Mouse (Mus musculus): ENCODE data around the gene H2-M11.

The H2-M11 gene

DNA sequence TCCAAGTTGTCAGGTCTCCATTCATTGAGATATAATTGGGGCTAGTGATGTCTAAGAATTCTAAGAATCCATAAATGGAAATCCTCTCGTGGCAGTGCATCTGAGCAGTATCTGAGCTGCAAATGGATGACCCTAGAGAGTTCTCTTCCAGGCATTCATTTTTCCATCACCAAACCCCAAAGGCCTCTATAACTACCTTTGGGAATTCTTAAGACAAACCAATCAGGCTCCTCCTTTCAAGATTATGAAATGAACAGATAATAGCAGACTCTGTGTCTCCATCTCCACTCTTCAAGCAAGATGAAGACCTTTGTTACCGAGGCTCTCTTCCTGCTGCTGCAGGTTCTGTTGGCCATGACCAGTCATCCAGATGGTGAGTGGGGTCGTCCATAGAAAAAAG, at the start of gene H2-M11:
Gene H2-M11, plus strand, starts transcription at position 301 of the 400 bp plus-strand sequence.
- Histone ChIP-seq H3K4me3 (replicated peaks; ENCODE audit: low read length) (no peak within 1 kb of the TSS), H3K9me3 (ENCODE audit: low read length) (peaks cover 20% of the 10 kb centered on the region), H3K4me1 (replicated peaks; ENCODE audit: low read depth, low read length) (no peaks in the 10 kb centered on the region), H3K27me3 (ENCODE audit: insufficient read depth, low read length) (no peaks in the 10 kb centered on the region), H3K36me3 (ENCODE audit: insufficient read depth, low read length) (no peaks in the 10 kb centered on the region)
- TF ChIP-seq NANOG (IDR thresholded peaks at IDR 0.05; ENCODE audit: borderline replicate concordance, low read length) (no peak), POU5F1 (IDR thresholded peaks at IDR 0.05; ENCODE audit: borderline replicate concordance, low read length) (no peak)

DNA sequence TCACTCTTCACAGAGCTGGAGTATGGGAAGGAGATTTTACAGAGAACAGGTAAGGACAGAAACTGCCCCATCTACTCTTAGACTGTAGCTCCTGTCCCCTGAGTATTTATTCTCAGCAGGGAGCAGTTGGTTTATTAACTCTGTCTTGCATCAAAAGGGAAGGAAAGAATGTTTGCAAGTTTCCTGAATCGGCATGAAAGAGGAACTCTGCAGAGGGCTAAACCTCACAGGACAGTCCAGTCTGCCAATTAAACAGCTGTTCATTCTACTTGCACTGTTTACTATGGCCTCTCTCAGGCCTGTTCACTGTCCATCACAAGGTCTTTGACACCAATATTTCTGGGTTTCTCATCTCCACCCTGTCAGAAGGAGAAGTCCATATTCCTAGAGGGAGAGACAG, 46.4 kb upstream of the H2-M11 start:
- Histone ChIP-seq H3K4me1 (replicated peaks; ENCODE audit: low read depth, low read length) (no peaks in the 10 kb centered on the region), H3K27me3 (ENCODE audit: insufficient read depth, low read length) (no peaks in the 10 kb centered on the region), H3K36me3 (ENCODE audit: insufficient read depth, low read length) (no peaks in the 10 kb centered on the region), H3K4me3 (replicated peaks; ENCODE audit: low read length) (no peak overlapping the region), H3K9me3 (ENCODE audit: low read length) (no peaks in the 10 kb centered on the region)
- no peak for TF ChIP-seq POU5F1 (IDR thresholded peaks at IDR 0.05; ENCODE audit: borderline replicate concordance, low read length)
- TF ChIP-seq CTCF (conservative IDR thresholded peaks at IDR 0.05; ENCODE audit: low read length): no peak
- no peak for TF ChIP-seq NANOG (IDR thresholded peaks at IDR 0.05; ENCODE audit: borderline replicate concordance, low read length)

DNA sequence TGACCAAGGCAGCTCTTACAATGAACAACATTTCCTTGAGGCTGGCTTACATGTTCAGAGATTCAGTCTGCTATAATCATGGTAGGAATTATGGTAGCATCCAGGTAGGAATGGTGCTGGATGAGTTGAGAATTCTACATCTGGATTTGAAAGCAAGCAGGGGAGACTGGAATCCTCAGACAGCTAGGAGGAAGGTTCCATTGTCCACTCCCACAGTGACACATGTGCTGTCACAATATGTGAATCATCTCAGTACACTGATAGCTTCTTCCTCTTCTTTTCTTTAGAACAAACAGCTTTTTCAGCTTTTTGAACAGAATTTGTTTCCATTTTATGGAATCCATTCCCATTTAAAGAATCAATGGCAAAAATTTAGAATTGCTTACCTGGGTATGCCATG, 43.0 kb upstream of the H2-M11 start:
- no peaks in the 10 kb centered on the region for H3K9me3 ChIP-seq (ENCODE audit: low read length)
- H3K36me3 ChIP-seq (ENCODE audit: insufficient read depth, low read length): no peaks in the 10 kb centered on the region
- H3K4me1 ChIP-seq (replicated peaks; ENCODE audit: low read depth, low read length): no peaks in the 10 kb centered on the region
- no peak overlapping the region for H3K4me3 ChIP-seq (replicated peaks; ENCODE audit: low read length)
- TF ChIP-seq CTCF (conservative IDR thresholded peaks at IDR 0.05; ENCODE audit: low read length): no peak
- no peak for TF ChIP-seq POU5F1 (IDR thresholded peaks at IDR 0.05; ENCODE audit: borderline replicate concordance, low read length)
- no peak for TF ChIP-seq NANOG (IDR thresholded peaks at IDR 0.05; ENCODE audit: borderline replicate concordance, low read length)
- H3K27me3 ChIP-seq (ENCODE audit: insufficient read depth, low read length): no peaks in the 10 kb centered on the region
